Mouse (Mus musculus): ENCODE data around the gene Tomm20. TPM values are rescaled to one million over a fixed set of nuclear protein-coding genes. Genes with fewer than 3 reads are reported as not detected.
A peak's percentile ranks its signal among the peaks of the same experiment; 100 is the strongest.

Gene Tomm20
- polyA plus RNA-seq, 1 experiment, result 417 TPM

DNA sequence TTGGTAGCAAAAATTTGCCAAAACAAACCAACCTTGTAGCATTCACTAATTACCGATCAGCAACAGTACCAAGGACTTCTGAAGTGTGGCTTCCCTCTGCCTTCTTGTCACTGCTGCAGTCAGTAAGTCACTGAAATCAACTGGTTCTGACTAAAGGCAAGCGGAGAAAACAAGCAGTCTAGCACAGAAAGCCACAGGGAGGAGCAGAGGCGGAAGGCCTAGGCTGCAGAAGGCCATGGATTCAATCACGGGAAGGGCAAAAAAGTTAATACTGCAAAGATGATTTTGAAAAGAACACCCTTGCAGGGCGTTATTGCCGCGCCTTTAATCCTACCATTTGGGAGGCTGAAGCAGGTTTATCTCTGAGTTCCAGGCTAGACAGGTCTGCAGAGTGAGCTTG, 2.1 kb downstream of the Tomm20 start:
- TF ChIP-seq POLR2A (IDR thresholded peaks at IDR 0.05; ENCODE audit: low read depth, low read length) (no peak), CTCF (IDR thresholded peaks at IDR 0.05; ENCODE audit: extremely low read depth, insufficient read depth, insufficient read length, insufficient replicate concordance) (no peak)

GRCm38 (mm10) chr8:126937337-126937736, 8.3 kb downstream of the Tomm20 start:
- DNase-seq (ENCODE audit: low read depth in 1 of 2, low spot score in 2 of 2), result no peak
- H3K27ac ChIP-seq (ENCODE audit: insufficient read depth, low read length), result no peak overlapping the region
- H3K36me3 ChIP-seq (ENCODE audit: control insufficient read depth, insufficient read depth, low read length), result peaks cover 35% of the 10 kb centered on the region
- H3K4me1 ChIP-seq (ENCODE audit: control insufficient read depth, insufficient read depth, insufficient read length), result no peaks in the 10 kb centered on the region; the same call in 1 of the 2 replicates
- 92% methylated on average over 3 of the region's 3 CpGs for WGBS
- TF ChIP-seq CTCF (IDR thresholded peaks at IDR 0.05; ENCODE audit: extremely low read depth, insufficient read depth, insufficient read length, insufficient replicate concordance), result no peak
- TF ChIP-seq POLR2A (IDR thresholded peaks at IDR 0.05; ENCODE audit: low read depth, low read length), result no peak
- H3K27me3 ChIP-seq (ENCODE audit: control insufficient read depth, insufficient read depth, low read length), result no peaks in the 10 kb centered on the region
- H3K4me3 ChIP-seq (ENCODE audit: extremely low read depth, insufficient read depth, insufficient read length), result no peak overlapping the region

More for the DNA sequence above, 2.1 kb downstream of the Tomm20 start:
- Histone ChIP-seq H3K27ac (ENCODE audit: insufficient read depth, low read length) (no peak overlapping the region), H3K4me3 (ENCODE audit: extremely low read depth, insufficient read depth, insufficient read length) (no peak overlapping the region), H3K27me3 (ENCODE audit: control insufficient read depth, insufficient read depth, low read length) (no peaks in the 10 kb centered on the region), H3K4me1 (ENCODE audit: control insufficient read depth, insufficient read depth, insufficient read length) (peaks cover 9% of the 10 kb centered on the region), H3K36me3 (ENCODE audit: control insufficient read depth, insufficient read depth, low read length) (peaks cover 3% of the 10 kb centered on the region; the same call in 1 of the 2 replicates)
- no peak for DNase-seq (ENCODE audit: low read depth in 1 of 2, low spot score in 2 of 2)
- 75% methylated on average over 7 of the region's 7 CpGs for WGBS

DNA sequence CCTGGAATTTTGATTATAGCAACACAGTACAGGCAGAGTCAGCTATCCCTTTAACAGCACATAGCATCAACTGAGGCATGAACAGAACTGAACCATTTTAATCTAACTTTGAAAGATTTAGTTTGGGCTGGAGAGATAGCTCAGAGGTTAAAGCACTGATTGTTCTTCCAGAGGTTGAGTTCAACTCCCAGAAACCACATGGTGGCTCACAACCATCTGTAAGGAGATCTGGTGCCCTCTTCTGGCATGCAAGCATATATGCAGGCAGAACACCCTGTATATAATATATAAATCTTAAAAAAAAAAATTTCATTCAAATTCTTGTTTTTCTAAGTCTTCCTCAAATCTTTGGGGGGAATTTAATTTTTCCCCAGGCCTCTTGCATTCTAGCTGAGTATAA, 9.7 kb downstream of the Tomm20 start:
- DNase-seq (ENCODE audit: low read depth in 1 of 2, low spot score in 2 of 2), result no peak

DNA sequence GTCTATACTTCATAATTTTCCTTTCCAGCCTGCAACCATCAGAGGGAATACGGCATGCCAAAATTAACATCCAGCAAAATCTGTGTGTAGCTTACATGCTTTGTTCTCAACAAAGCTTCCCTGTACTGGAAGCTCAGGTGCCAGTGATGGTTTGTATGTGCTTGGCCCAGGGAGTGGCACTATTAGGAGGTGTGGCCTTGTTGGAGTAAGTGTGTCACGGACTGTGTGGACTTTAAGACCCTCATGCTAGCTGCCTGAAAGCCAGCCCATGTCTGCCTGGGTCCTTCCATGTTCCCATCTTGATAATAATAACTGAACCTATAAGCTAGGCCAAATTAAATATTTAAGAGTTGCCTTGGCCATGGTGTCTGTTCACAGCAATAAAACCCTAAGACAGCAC, 10.3 kb downstream of the Tomm20 start:
- WGBS, result 96% methylated on average over 2 of the region's 2 CpGs
- peaks cover 37% of the 10 kb centered on the region for H3K36me3 ChIP-seq (ENCODE audit: control insufficient read depth, insufficient read depth, low read length)

More for the DNA sequence above, 9.7 kb downstream of the Tomm20 start:
- Histone ChIP-seq H3K36me3 (ENCODE audit: control insufficient read depth, insufficient read depth, low read length) (peaks cover 37% of the 10 kb centered on the region), H3K4me1 (ENCODE audit: control insufficient read depth, insufficient read depth, insufficient read length) (no peaks in the 10 kb centered on the region), H3K4me3 (ENCODE audit: extremely low read depth, insufficient read depth, insufficient read length) (no peak overlapping the region), H3K27ac (ENCODE audit: insufficient read depth, low read length) (no peak overlapping the region), H3K27me3 (ENCODE audit: control insufficient read depth, insufficient read depth, low read length) (no peaks in the 10 kb centered on the region)
- TF ChIP-seq POLR2A (IDR thresholded peaks at IDR 0.05; ENCODE audit: low read depth, low read length) (no peak), CTCF (IDR thresholded peaks at IDR 0.05; ENCODE audit: extremely low read depth, insufficient read depth, insufficient read length, insufficient replicate concordance) (peak; percentile 13; the same call in 1 of the 2 replicates)

DNA sequence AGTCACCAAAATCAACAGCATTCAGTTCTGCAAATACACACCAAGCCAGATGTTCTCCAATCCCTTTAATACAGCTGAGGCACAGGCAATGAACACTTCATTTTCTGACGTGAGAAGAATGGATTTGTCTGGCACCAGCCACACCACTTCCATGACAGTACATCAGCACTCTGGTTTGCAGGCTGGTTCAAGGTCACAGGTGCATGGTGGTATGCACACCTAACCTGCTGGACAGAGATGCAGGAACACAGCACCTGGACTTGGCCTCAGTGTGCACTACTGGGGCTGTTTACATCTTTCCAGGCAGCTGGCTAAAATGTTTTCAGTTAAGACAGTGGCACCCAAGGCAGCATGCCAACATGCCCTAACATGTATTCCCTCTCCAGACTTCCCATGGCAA, 13.0 kb downstream of the Tomm20 start:
- no peak overlapping the region for H3K27ac ChIP-seq (ENCODE audit: insufficient read depth, low read length)
- TF ChIP-seq POLR2A (IDR thresholded peaks at IDR 0.05; ENCODE audit: low read depth, low read length) (no peak), CTCF (IDR thresholded peaks at IDR 0.05; ENCODE audit: extremely low read depth, insufficient read depth, insufficient read length, insufficient replicate concordance) (no peak)
- H3K36me3 ChIP-seq (ENCODE audit: control insufficient read depth, insufficient read depth, low read length), result peaks cover 32% of the 10 kb centered on the region
- DNase-seq (ENCODE audit: low read depth in 1 of 2, low spot score in 2 of 2), result no peak
- no peaks in the 10 kb centered on the region for H3K27me3 ChIP-seq (ENCODE audit: control insufficient read depth, insufficient read depth, low read length)
- 91% methylated on average over 1 of the region's 1 CpGs for WGBS
- no peak overlapping the region for H3K4me3 ChIP-seq (ENCODE audit: extremely low read depth, insufficient read depth, insufficient read length)
- H3K4me1 ChIP-seq (ENCODE audit: control insufficient read depth, insufficient read depth, insufficient read length), result no peaks in the 10 kb centered on the region

More for the DNA sequence above, 10.3 kb downstream of the Tomm20 start:
- H3K27ac ChIP-seq (ENCODE audit: insufficient read depth, low read length), result no peak overlapping the region
- H3K4me1 ChIP-seq (ENCODE audit: control insufficient read depth, insufficient read depth, insufficient read length), result no peaks in the 10 kb centered on the region
- no peak overlapping the region for H3K4me3 ChIP-seq (ENCODE audit: extremely low read depth, insufficient read depth, insufficient read length)
- H3K27me3 ChIP-seq (ENCODE audit: control insufficient read depth, insufficient read depth, low read length), result no peaks in the 10 kb centered on the region
- TF ChIP-seq CTCF (IDR thresholded peaks at IDR 0.05; ENCODE audit: extremely low read depth, insufficient read depth, insufficient read length, insufficient replicate concordance), result no peak
- no peak for DNase-seq (ENCODE audit: low read depth in 1 of 2, low spot score in 2 of 2)

DNA sequence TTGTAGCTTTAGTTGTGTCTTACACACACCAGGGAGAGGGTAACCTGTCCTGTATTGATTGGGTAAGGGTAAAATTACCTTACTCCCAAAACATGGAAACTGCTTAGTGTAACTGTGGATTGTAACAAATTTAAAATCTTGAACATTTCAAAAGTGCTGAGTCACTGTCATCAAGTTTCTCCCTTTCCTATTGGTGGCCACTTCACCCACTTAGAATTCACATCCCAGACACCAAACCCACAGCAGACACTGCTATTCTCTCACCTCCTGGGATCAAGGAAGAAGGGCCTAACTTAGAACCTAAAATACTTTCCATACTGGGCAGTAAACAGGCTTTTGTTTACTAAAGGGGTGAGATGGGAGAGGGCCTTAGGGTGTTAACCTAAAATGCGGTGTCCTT, 13.4 kb downstream of the Tomm20 start:
- Histone ChIP-seq H3K4me1 (ENCODE audit: control insufficient read depth, insufficient read depth, insufficient read length) (no peaks in the 10 kb centered on the region), H3K36me3 (ENCODE audit: control insufficient read depth, insufficient read depth, low read length) (peaks cover 30% of the 10 kb centered on the region), H3K27me3 (ENCODE audit: control insufficient read depth, insufficient read depth, low read length) (no peaks in the 10 kb centered on the region), H3K27ac (ENCODE audit: insufficient read depth, low read length) (no peak overlapping the region), H3K4me3 (ENCODE audit: extremely low read depth, insufficient read depth, insufficient read length) (no peak overlapping the region)
- WGBS, result 97% methylated on average over 1 of the region's 1 CpGs
- DNase-seq (ENCODE audit: low read depth in 1 of 2, low spot score in 2 of 2), result no peak
- TF ChIP-seq CTCF (IDR thresholded peaks at IDR 0.05; ENCODE audit: extremely low read depth, insufficient read depth, insufficient read length, insufficient replicate concordance) (no peak), POLR2A (IDR thresholded peaks at IDR 0.05; ENCODE audit: low read depth, low read length) (no peak)

GRCm38 (mm10) chr8:126931720-126932119, 13.9 kb downstream of the Tomm20 start:
- no peak for TF ChIP-seq POLR2A (IDR thresholded peaks at IDR 0.05; ENCODE audit: low read depth, low read length)
- TF ChIP-seq CTCF (IDR thresholded peaks at IDR 0.05; ENCODE audit: extremely low read depth, insufficient read depth, insufficient read length, insufficient replicate concordance), result peak; percentile 4; the same call in 1 of the 2 replicates
- Histone ChIP-seq H3K27ac (ENCODE audit: insufficient read depth, low read length) (no peak overlapping the region), H3K36me3 (ENCODE audit: control insufficient read depth, insufficient read depth, low read length) (peaks cover 27% of the 10 kb centered on the region), H3K27me3 (ENCODE audit: control insufficient read depth, insufficient read depth, low read length) (no peaks in the 10 kb centered on the region), H3K4me3 (ENCODE audit: extremely low read depth, insufficient read depth, insufficient read length) (no peak overlapping the region), H3K4me1 (ENCODE audit: control insufficient read depth, insufficient read depth, insufficient read length) (no peaks in the 10 kb centered on the region)
- no peak for DNase-seq (ENCODE audit: low read depth in 1 of 2, low spot score in 2 of 2)
- 46% methylated on average over 2 of the region's 2 CpGs for WGBS

Measured in spleen, adult 2 months (tissue).